Mouse (Mus musculus) kidney, adult 18-20 months (tissue): ENCODE measurements around the gene Nlk.
"Not testable (repeated sequence)": the region's sequence is repeated elsewhere in the genome, so short reads cannot be mapped to it uniquely, and the experiment has no call there.

Experiments
- DNase-seq: peaks from one replicate; pipeline ENCODE4 v3.0.0; 2021

Gene Nlk

GRCm38 (mm10) chr11:78594271-78594964 is 102.8 kb downstream of the Nlk start:
- DNase-seq = no peak

GRCm38 (mm10) chr11:78587677-78588076 is 109.5 kb downstream of the Nlk start:
- DNase-seq = not testable (repeated sequence)

- no peak for DNase-seq
These were observed 111.1 kb downstream of the Nlk start for GRCm38 (mm10) chr11:78586099-78586498.

- DNase-seq = no peak
These were observed 114.3 kb downstream of the Nlk start for GRCm38 (mm10) chr11:78582848-78583247.

GRCm38 (mm10) chr11:78574975-78575374 is 122.2 kb downstream of the Nlk start:
- DNase-seq = no peak

GRCm38 (mm10) chr11:78574536-78574935 is 122.6 kb downstream of the Nlk start:
- DNase-seq = no peak

GRCm38 (mm10) chr11:78574031-78574430 is 123.1 kb downstream of the Nlk start:
- DNase-seq = not testable (repeated sequence)

GRCm38 (mm10) chr11:78571854-78572253 is 125.3 kb downstream of the Nlk start:
- no peak for DNase-seq

GRCm38 (mm10) chr11:78571441-78571840 is 125.7 kb downstream of the Nlk start:
- DNase-seq = no peak

GRCm38 (mm10) chr11:78569806-78570205 is 127.4 kb downstream of the Nlk start:
- no peak for DNase-seq

GRCm38 (mm10) chr11:78568827-78569226 is 128.3 kb downstream of the Nlk start:
- no peak for DNase-seq

- DNase-seq = no peak
These were observed 129.6 kb downstream of the Nlk start for GRCm38 (mm10) chr11:78567614-78568013.

- peak; percentile 31 for DNase-seq
These were observed 130.4 kb downstream of the Nlk start for GRCm38 (mm10) chr11:78566775-78567174.

GRCm38 (mm10) chr11:78560447-78560846 is 136.7 kb downstream of the Nlk start:
- DNase-seq = peak; percentile 73

- DNase-seq = peak; percentile 61
These were observed 139.9 kb downstream of the Nlk start for GRCm38 (mm10) chr11:78557241-78557640.

- DNase-seq = no peak
These were observed 141.1 kb downstream of the Nlk start for GRCm38 (mm10) chr11:78556070-78556469.

- no peak for DNase-seq
These were observed 141.6 kb downstream of the Nlk start for GRCm38 (mm10) chr11:78555623-78556022.

GRCm38 (mm10) chr11:78551059-78551398 is 146.1 kb downstream of the Nlk start:
- DNase-seq = no peak

GRCm38 (mm10) chr11:78550168-78551058 is 146.8 kb downstream of the Nlk start, which contains the start of gene Tmem97:
TSS of gene Tmem97 (minus strand) at chr11:78550777.
- DNase-seq = peak; percentile 94

GRCm38 (mm10) chr11:78549491-78549987 is 147.6 kb downstream of the Nlk start:
- no peak for DNase-seq

- DNase-seq = no peak
These were observed 149.3 kb downstream of the Nlk start for GRCm38 (mm10) chr11:78547718-78548460.

GRCm38 (mm10) chr11:78545181-78545580 is 152.0 kb downstream of the Nlk start:
- no peak for DNase-seq

GRCm38 (mm10) chr11:78544449-78545111 is 152.6 kb downstream of the Nlk start:
- no peak for DNase-seq
